ENCODE assay signal across 8 mouse cellular contexts in the genomic region with DNA sequence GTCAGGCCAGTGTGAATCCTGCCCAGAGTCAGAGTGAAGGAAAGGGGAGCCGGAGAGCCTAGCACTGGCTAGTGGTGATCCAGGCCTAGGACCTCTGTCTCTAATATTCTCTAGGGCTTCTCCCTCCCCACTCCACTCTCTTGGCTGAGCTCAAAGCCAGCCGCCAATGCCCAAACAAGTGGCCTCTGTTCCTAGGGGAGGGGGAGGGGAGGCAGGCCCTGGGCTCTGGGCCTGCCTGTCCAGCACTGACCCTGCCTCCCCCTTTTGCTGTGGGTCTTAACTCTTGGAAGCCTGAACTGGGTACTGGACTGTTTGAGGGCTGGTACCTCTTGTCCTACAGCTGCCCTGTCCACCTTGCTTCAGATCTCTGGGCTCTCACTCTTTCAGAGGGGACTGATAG. TPM values are rescaled to one million over a fixed set of nuclear protein-coding genes. Genes with fewer than 3 reads are reported as not detected.
A peak's percentile ranks its signal among the peaks of the same experiment; 100 is the strongest.
DNase-seq lines count a peak whose midpoint lies in the region; ATAC-seq lines count a peak whose summit lies in the region.

No protein-coding gene starts in this region.

- no peaks in the 10 kb centered on the region for H3K9me3 ChIP-seq in forebrain, embryonic 10.5 days
- no peaks in the 10 kb centered on the region for H3K9me3 ChIP-seq in forebrain, embryonic 13.5 days (replicated peaks)
- H3K9me3 ChIP-seq in midbrain, embryonic 14.5 days (ENCODE audit: control insufficient read depth, low read length), result no peaks in the 10 kb centered on the region
- H3K9me3 ChIP-seq in kidney, embryonic 14.5 days (ENCODE audit: control insufficient read depth, low read length), result no peaks in the 10 kb centered on the region
- H3K9me3 ChIP-seq in kidney, embryonic 16.5 days (ENCODE audit: low read length), result no peaks in the 10 kb centered on the region

- H3K4me3 ChIP-seq in forebrain, embryonic 10.5 days, result no peak overlapping the region
- H3K4me3 ChIP-seq in forebrain, embryonic 13.5 days, result no peak overlapping the region
- no peak overlapping the region for H3K4me3 ChIP-seq in midbrain, embryonic 14.5 days (replicated peaks; ENCODE audit: low read depth, low read length)
- H3K4me3 ChIP-seq in kidney, embryonic 14.5 days (ENCODE audit: low read length), result no peak overlapping the region
- no peak overlapping the region for H3K4me3 ChIP-seq in kidney, embryonic 16.5 days (ENCODE audit: low read length)

- H3K4me2 ChIP-seq in forebrain, embryonic 13.5 days, result no peak overlapping the region
- no peak overlapping the region for H3K4me2 ChIP-seq in midbrain, embryonic 14.5 days (ENCODE audit: low read length)
- H3K4me2 ChIP-seq in kidney, embryonic 14.5 days (replicated peaks; ENCODE audit: low read depth, low read length), result no peak overlapping the region
- no peak overlapping the region for H3K4me2 ChIP-seq in kidney, embryonic 16.5 days (replicated peaks; ENCODE audit: low read depth, low read length)

- no peak for ATAC-seq in forebrain, embryonic 13.5 days
- no peak for ATAC-seq in midbrain, embryonic 14.5 days (ENCODE audit: low FRiP score, low TSS enrichment)
- no peak for ATAC-seq in kidney, embryonic 14.5 days (ENCODE audit: low FRiP score, low TSS enrichment)
- ATAC-seq in kidney, embryonic 16.5 days (ENCODE audit: low FRiP score, low TSS enrichment), result no peak

- peak; percentile 35 for DNase-seq in forebrain, embryonic 10.5 days (ENCODE audit: extremely low spot score, low spot score)
- DNase-seq in brain, embryonic 18.5 days (ENCODE audit: low read depth, low spot score), result peak; percentile 24
- peak; percentile 21 for DNase-seq in layer of hippocampus, adult 9-10 months (ENCODE audit: low spot score)
- peak; percentile 40 for DNase-seq in midbrain, embryonic 14.5 days
- DNase-seq in thymus, postnatal 10 days (ENCODE audit: low spot score in 2 of 2), result no peak

- H3K27me3 ChIP-seq in forebrain, embryonic 10.5 days (ENCODE audit: poor library complexity, severe bottlenecking), result peaks cover 50% of the 10 kb centered on the region
- peaks cover 24% of the 10 kb centered on the region for H3K27me3 ChIP-seq in forebrain, embryonic 13.5 days
- H3K27me3 ChIP-seq in midbrain, embryonic 14.5 days (ENCODE audit: control insufficient read depth, insufficient read depth, low read length), result peaks cover 12% of the 10 kb centered on the region; the same call in 1 of the 2 replicates
- H3K27me3 ChIP-seq in kidney, embryonic 14.5 days (ENCODE audit: control insufficient read depth, insufficient read depth, low read length), result peaks cover 5% of the 10 kb centered on the region; the same call in 1 of the 2 replicates
- H3K27me3 ChIP-seq in kidney, embryonic 16.5 days (ENCODE audit: insufficient read depth, low read length), result no peaks in the 10 kb centered on the region

- WGBS in forebrain, embryonic 10.5 days, result 28% methylated on average over 2 of the region's 2 CpGs
- WGBS in forebrain, embryonic 13.5 days, result 13% methylated on average over 2 of the region's 2 CpGs
- WGBS in midbrain, embryonic 14.5 days, result 32% methylated on average over 2 of the region's 2 CpGs
- 42% methylated on average over 2 of the region's 2 CpGs for WGBS in kidney, embryonic 14.5 days
- WGBS in kidney, embryonic 16.5 days, result 63% methylated on average over 2 of the region's 2 CpGs

- H3K4me1 ChIP-seq in forebrain, embryonic 10.5 days, result peaks cover 56% of the 10 kb centered on the region
- peaks cover 14% of the 10 kb centered on the region for H3K4me1 ChIP-seq in forebrain, embryonic 13.5 days
- H3K4me1 ChIP-seq in midbrain, embryonic 14.5 days (ENCODE audit: control insufficient read depth, insufficient read depth, low read length), result peaks cover 7% of the 10 kb centered on the region
- H3K4me1 ChIP-seq in kidney, embryonic 14.5 days (ENCODE audit: control insufficient read depth, insufficient read depth, low read length), result 0 out of 2 replicates have a peak, but pooled peaks cover 12% of the 10 kb centered on the region
- peaks cover 20% of the 10 kb centered on the region for H3K4me1 ChIP-seq in kidney, embryonic 16.5 days (ENCODE audit: insufficient read depth, low read length)

- no peaks in the 10 kb centered on the region for H3K36me3 ChIP-seq in forebrain, embryonic 10.5 days (replicated peaks)
- no peaks in the 10 kb centered on the region for H3K36me3 ChIP-seq in forebrain, embryonic 13.5 days (ENCODE audit: poor library complexity, severe bottlenecking)
- no peaks in the 10 kb centered on the region for H3K36me3 ChIP-seq in midbrain, embryonic 14.5 days (ENCODE audit: control insufficient read depth, insufficient read depth, low read length)
- peaks cover 3% of the 10 kb centered on the region; the same call in 1 of the 2 replicates for H3K36me3 ChIP-seq in kidney, embryonic 14.5 days (ENCODE audit: control insufficient read depth, insufficient read depth, low read length)
- H3K36me3 ChIP-seq in kidney, embryonic 16.5 days (ENCODE audit: insufficient read depth, low read length), result peaks cover 7% of the 10 kb centered on the region; the same call in 1 of the 2 replicates

- H3K9ac ChIP-seq in forebrain, embryonic 13.5 days, result no peak overlapping the region
- H3K9ac ChIP-seq in midbrain, embryonic 14.5 days (replicated peaks; ENCODE audit: low read length), result no peak overlapping the region
- H3K9ac ChIP-seq in kidney, embryonic 14.5 days (ENCODE audit: low read depth, low read length), result no peak overlapping the region
- no peak overlapping the region; the same call in 1 of the 2 replicates for H3K9ac ChIP-seq in kidney, embryonic 16.5 days (replicated peaks; ENCODE audit: low read length)

- no peak overlapping the region for H3K27ac ChIP-seq in forebrain, embryonic 10.5 days
- no peak overlapping the region for H3K27ac ChIP-seq in forebrain, embryonic 13.5 days
- no peak overlapping the region for H3K27ac ChIP-seq in midbrain, embryonic 14.5 days (replicated peaks; ENCODE audit: low read depth, low read length)
- H3K27ac ChIP-seq in kidney, embryonic 14.5 days (ENCODE audit: low read depth, low read length), result no peak overlapping the region
- H3K27ac ChIP-seq in kidney, embryonic 16.5 days (ENCODE audit: low read length), result no peak overlapping the region

RNA-seq across cellular contexts. Expression of a gene that starts 2.0 kb away (rescaled TPM):
- polyA plus RNA-seq in forebrain, embryonic 10.5 days (2016; fragmentation: Nextera tagmentation; extraction: Ambion mirVana), result 11.7 and 12.9 TPM in 2 replicates
- polyA plus RNA-seq in forebrain, embryonic 13.5 days (2015; fragmentation: Nextera tagmentation; extraction: Ambion mirVana), result 4.8 and 6.0 TPM in 2 replicates
- polyA plus RNA-seq in midbrain, embryonic 14.5 days (2014; fragmentation: Nextera tagmentation; extraction: Ambion mirVana), result 2.0 and 8.7 TPM in 2 replicates
- polyA plus RNA-seq in kidney, embryonic 14.5 days (2014; fragmentation: Nextera tagmentation; extraction: Ambion mirVana), result 70.9 and 92.5 TPM in 2 replicates
- 106 and 112 TPM in 2 replicates for polyA plus RNA-seq in kidney, embryonic 16.5 days (2015; fragmentation: Nextera tagmentation; extraction: Ambion mirVana)

RNA-seq across cellular contexts. Expression of a gene that starts 33.0 kb away (rescaled TPM):
- polyA plus RNA-seq in forebrain, embryonic 10.5 days (2016; fragmentation: Nextera tagmentation; extraction: Ambion mirVana), result 9.1 and 9.6 TPM in 2 replicates
- polyA plus RNA-seq in forebrain, embryonic 13.5 days (2015; fragmentation: Nextera tagmentation; extraction: Ambion mirVana), result 4.4 and 4.6 TPM in 2 replicates
- polyA plus RNA-seq in midbrain, embryonic 14.5 days (2014; fragmentation: Nextera tagmentation; extraction: Ambion mirVana), result 8.8 and 8.9 TPM in 2 replicates
- 49.5 and 59.6 TPM in 2 replicates for polyA plus RNA-seq in kidney, embryonic 14.5 days (2014; fragmentation: Nextera tagmentation; extraction: Ambion mirVana)
- 57.7 and 66.8 TPM in 2 replicates for polyA plus RNA-seq in kidney, embryonic 16.5 days (2015; fragmentation: Nextera tagmentation; extraction: Ambion mirVana)

RNA-seq across cellular contexts. Expression of a gene that starts 47.8 kb away (rescaled TPM):
- polyA plus RNA-seq in forebrain, embryonic 10.5 days (2016; fragmentation: Nextera tagmentation; extraction: Ambion mirVana), result 18.4 and 25.9 TPM in 2 replicates
- 14.4 and 14.5 TPM in 2 replicates for polyA plus RNA-seq in forebrain, embryonic 13.5 days (2015; fragmentation: Nextera tagmentation; extraction: Ambion mirVana)
- polyA plus RNA-seq in midbrain, embryonic 14.5 days (2014; fragmentation: Nextera tagmentation; extraction: Ambion mirVana), result 17.6 and 20.6 TPM in 2 replicates
- polyA plus RNA-seq in kidney, embryonic 14.5 days (2014; fragmentation: Nextera tagmentation; extraction: Ambion mirVana), result 7.6 and 10.5 TPM in 2 replicates
- polyA plus RNA-seq in kidney, embryonic 16.5 days (2015; fragmentation: Nextera tagmentation; extraction: Ambion mirVana), result 23.7 TPM in 2 replicates

Comparison
In these comparisons a context has a peak if more than half of its experiments do, and no peak if none do; other contexts are left out.
1. DNase-seq: peak in forebrain, embryonic 10.5 days (single experiment), brain, embryonic 18.5 days (single experiment), layer of hippocampus, adult 9-10 months (single experiment) and midbrain, embryonic 14.5 days (single experiment); none in thymus, postnatal 10 days (0 of 2).